Mouse (Mus musculus) megakaryocyte, adult 5-6 weeks (primary cell): ENCODE measurements around the gene Arf3. TPM values are rescaled to one million over a fixed set of nuclear protein-coding genes. Genes with fewer than 3 reads are reported as not detected.
A peak's percentile ranks its signal among the peaks of the same experiment; 100 is the strongest.

Experiments used
- ATAC-seq: 2 replicates; pipeline ENCODE4 v1.8.0; 2016; ENCODE audit warnings: mild to moderate bottlenecking, inconsistent platforms; ENCODE audit not compliant: poor library complexity, severe bottlenecking
- total RNA-seq, 2 experiments: library from RNA; stranded (forward) in 1 of 2; stranded (reverse) in 1 of 2; fragments of 153-499, 151-499 nt in 1 of 2; fragments of 221-1000, 200-1000 nt in 1 of 2; gene quantifications; 2 replicates each; pipeline versions ENCODE4 v1.2.3 to v1.2.4; 2015 to 2017

Arf3 gene
- total RNA-seq, 2 experiments from 2014 or later: 33.8 to 35.9 TPM

DNA sequence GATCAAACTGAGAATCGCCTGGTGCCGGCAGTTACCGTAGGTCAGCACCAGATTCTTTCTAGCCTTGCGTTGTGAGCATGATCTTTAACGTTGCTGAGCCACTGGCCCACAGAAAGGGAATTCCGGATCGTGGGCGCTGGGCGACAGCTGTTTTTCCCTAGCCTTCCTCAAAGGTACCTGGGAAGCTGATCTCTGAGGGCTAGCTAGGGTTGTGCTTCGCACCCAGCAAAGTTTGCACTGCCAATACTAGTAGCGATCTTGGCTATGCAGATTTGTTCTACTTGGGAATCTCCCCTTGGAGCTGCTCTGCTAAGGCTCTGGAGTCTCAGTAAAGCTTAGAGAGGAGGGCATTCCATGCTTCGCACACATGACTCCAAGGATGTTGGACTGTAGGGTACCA is 28.2 kb upstream of the Arf3 start:
- ATAC-seq: no peak

DNA sequence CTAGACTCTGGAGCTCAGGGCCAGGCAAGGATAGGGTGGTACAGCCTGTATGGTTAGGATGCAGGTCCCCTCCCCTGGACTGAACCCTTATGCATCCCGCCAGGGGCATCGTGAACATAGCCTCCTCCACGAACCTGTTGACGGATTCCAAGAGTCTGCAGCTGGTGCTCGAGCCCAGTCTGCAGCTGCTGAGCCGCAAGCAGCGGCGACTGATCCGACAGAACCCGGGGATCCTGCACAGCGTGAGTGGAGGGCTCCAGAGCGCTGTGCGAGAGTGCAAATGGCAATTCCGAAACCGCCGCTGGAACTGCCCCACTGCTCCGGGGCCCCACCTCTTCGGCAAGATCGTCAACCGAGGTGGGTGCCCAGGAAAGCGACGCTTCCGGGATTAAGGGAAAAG is 27.7 kb upstream of the Arf3 start:
- no peak for ATAC-seq

DNA sequence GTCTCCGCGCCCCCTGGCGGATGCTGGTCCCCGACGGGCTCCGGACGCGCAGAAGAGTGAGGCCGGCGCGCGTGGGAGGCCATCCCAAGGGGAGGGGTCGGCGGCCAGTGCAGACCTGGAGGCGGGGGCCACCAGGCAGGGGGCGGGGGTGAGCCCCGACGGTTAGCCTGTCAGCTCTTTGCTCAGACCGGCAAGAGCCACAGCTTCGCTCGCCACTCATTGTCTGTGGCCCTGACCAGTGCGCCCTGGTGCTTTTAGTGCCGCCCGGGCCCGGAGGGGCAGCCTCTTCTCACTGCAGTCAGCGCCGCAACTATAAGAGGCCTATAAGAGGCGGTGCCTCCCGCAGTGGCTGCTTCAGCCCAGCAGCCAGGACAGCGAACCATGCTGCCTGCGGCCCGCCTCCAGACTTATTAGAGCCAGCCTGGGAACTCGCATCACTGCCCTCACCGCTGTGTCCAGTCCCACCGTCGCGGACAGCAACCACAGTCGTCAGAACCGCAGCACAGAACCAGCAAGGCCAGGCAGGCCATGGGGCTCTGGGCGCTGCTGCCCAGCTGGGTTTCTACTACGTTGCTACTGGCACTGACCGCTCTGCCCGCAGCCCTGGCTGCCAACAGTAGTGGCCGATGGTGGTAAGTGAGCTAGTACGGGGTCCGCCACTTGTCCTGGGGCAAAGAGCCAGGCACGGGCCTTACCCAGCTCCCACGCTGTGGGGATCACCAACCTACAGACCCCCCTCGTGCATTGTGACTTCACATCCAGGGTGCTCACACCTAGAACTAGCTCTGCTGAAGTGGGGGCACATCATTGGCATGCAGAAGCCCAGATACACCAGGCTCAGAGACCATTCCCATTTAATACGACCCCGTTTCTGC is 26.9 kb upstream of the Arf3 start, which contains the start of gene Wnt1:
TSS of gene Wnt1 (plus strand) at position 197 of the 875 bp plus-strand sequence.
- ATAC-seq: peak; percentile 55

DNA sequence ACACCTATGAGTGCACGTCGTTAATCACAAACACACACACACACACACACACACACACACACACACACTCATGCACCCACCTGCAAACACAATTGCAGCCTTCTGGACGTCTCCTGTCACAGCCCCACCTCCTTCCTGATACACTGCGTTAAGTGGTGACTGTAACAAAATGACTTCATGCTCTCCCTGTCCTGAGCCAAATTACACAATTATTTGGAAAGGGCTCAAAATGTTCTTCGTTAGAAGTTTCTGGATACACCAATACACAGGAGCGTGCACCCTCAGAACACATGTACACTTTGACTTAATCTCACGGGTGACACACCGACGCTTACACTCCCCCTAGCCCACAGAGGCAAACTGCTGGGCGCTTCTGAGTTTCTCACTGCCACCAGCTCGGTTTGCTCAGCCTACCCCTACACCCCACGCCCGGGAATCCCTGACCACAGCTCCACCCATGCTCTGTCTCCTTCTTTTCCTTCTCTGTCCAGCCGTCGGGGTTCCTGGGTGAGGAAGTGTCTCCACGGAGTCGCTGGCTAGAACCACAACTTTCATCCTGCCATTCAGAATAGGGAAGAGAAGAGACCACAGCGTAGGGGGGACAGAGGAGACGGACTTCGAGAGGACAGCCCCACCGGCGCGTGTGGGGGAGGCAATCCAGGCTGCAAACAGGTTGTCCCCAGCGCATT is 26.1 kb upstream of the Arf3 start:
- peak; percentile 30 for ATAC-seq

GRCm38 (mm10) chr15:98787930-98788329 is 24.9 kb upstream of the Arf3 start:
- ATAC-seq: no peak

DNA sequence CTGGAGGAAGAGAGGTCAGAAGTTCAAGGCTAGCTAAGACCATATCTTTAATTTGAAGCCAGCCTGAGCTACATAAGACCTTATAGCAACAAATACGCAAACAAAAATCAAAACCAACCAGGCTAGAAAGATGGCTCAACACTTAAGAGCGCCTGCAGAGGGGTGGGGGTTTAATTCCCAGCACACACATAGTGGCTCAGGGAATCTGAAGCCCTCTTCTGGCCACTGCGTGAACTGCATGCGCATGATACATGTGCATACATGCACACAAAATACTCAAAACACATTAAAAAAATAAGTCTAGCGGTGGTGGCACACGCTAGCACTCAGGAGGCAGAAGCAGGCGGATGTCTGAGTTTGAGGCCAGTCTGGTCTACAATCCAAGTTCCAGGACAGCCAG is 22.7 kb upstream of the Arf3 start:
- ATAC-seq: no peak

DNA sequence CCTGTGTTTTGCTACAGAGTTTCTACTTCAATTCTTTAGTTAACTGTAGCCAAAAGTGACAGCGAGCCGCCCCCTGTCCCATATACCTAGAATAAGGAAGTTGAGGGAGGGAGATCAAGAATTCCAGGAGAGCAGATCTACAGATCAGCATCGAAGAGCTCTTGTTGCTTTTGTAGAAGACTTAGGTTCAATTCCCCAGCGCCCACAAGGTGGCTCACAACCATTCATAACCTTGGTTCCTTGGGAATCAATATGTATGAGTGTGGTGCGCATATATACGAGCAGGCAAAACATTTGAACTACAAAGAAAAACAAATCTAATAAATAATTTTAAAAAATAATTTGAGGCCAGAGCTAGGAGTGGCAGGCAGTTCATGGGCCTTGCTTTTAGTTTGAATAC is 18.2 kb upstream of the Arf3 start:
- ATAC-seq: no peak

DNA sequence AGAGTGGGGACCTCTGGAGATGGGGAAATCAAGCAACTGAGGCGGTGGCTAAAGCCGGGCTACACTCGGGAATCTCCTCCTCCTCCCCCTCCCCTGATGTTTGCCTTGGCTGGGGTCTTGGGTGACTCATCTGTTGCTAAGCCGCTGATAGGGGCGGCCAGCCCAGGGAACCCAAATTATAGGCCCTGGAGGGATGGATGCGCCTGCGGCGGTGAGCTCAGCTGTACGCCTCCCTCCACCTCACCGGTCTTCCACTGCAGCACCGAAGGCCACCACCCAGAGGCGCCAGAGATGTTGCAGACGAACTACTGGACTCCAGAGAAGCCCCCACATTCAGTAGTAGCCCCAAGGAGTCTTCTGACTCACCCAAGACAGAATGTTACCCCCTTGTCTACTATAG is 17.6 kb upstream of the Arf3 start:
- no peak for ATAC-seq

GRCm38 (mm10) chr15:98780075-98780474 is 17.1 kb upstream of the Arf3 start:
- ATAC-seq: no peak

DNA sequence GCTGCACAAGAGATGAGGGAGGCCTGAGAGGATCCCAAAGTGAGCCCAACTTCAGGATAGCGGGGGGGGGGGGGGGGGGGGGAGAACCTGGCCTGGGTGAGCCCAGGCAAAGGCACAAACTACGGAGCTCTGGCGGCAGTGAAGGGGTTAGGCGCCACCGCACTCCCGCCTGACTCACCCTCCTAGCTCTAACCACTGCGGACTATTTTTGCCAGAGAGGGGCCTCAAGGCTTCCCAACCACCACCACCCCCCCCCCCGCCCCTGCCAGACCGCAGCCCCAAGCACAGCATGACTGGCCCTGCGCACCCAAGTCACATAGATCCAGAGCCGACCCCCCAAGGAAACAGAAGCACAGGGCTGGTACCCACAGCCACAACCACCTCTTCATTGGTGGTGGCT is 15.8 kb upstream of the Arf3 start:
- ATAC-seq: no peak

DNA sequence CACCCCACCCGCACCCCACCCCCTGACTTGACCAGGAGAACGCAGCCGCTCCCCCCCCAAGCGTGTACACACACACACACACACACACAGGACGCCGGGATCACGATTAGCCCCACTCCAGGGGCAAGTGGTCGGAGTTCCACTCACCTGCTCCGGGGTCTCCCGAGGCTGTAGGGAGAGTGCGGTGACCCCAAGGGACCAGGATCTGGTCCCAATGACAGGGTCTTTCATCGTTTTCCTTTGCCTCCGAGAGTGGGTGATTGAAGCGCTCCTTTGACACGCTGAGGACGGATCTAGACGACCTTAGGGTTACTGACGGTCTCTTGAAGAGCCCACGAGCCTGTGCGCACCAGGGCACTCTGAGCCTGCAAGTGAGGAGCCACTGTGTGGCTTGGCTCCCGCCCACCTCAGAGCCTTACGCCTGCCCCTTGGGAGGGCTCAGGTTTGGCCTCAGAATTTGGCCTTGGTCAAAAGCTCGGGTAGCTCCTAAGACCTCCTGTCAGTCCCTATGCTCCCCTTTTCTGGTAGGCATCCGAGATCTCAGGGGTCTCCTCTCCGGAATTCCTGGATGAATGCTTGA is 15.3 kb upstream of the Arf3 start:
- no peak for ATAC-seq

DNA sequence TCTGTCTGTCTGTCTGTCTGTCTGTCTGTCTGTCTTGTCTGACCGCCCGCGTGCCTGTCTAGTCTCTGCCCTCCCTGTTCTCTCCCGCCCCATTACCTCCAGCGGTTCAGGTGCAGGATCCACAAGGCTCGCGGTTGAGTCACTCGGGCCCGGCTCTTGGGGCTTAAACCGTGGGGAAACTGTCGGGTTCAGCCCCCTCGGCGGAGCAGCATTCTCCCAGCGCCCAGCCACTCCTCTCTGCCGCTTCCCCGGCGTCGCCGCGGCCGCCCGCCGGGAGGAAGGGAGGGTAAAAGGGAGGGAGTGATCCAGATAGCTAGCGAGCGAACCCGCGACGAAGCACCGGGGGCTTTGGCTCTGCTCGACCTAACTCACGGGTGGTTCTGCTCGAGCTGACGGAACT is 14.7 kb upstream of the Arf3 start, which contains the start of gene Wnt10b:
TSS of gene Wnt10b (minus strand) at position 389 of the 400 bp plus-strand sequence.
- no peak for ATAC-seq

DNA sequence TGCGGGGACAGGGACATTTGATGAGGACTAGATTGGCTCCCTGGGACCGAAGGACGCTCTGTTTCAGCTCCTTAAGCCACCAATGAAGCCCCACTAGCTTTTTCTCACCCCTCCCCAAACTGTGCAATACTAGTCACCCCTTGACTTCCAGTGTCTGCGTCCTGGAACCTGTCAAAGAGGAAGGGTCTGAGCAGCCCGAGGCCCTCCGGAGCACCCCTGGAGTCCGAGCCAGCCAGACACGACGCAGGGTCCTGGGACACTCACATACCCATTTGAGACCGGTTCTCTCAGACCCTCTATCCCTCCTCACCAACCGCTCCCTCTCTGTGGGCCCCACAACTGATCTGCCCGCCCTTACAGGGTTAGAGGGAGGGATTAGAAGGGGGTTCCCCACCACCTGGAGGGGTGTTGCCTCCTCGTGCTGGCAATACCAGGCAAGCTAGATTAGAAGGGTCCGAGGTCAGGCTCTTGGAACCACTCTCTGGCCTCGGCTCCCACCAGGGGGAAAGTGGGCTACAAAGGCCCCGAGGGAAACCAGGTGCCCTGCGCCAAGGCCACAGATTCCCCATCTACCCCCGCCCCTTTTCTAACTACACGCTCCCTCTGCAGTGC is 14.1 kb upstream of the Arf3 start:
- ATAC-seq: no peak

DNA sequence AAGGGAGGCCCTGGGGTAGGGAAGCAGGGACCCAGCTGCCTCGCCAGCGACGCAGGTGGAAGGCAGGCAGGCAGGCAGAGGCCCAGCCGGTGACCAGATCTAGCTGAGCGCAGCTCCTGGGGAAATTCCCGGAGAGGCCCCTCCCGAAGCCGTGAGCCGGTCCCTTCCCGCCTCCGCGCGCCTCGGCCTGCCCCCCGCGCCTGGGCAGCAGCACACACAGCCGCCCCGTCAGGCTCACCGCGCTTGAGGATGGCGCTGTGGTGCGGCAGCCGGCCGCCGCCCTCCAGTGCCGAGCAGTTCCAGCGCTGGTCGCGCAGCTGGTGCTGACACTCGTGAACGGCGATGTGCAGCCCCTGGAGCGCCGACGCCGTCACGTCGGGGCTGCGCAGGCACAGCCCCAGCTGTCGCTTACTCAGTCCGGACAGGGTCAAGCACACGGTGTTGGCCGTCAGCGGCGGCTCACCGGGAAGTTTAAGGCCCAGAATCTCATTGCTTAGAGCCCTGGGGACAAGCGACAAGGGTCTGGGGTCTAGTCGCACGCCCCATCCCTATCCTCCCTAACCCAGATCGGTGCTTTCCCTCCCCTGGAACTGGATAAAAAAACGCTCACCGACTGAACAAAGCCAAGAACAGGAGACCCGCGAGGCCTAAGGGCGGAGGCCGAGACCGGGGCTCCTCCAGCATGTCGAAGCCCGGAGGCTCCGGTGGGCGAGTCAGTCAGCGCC is 13.4 kb upstream of the Arf3 start:
- no peak for ATAC-seq

DNA sequence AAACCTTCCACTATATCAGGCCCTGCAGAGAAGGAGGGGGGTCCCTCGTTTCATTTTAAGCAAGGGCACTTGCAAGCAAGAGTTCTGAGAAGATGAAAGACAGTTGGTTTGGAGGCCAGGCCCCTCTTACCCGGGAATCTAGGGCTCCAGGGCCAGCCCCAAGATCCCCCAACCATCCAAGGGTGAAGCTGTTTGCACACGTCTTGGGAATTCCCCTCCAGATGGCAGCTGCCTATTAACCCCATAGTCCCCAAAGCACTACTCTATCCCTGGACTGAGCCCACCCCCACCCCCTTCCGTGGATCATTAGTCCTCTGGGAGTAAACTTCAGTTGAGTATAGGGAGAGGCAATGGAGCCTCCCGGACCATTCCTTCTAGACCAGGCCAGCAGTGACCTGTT is 12.5 kb upstream of the Arf3 start:
- no peak for ATAC-seq

GRCm38 (mm10) chr15:98774096-98774495 is 11.1 kb upstream of the Arf3 start:
- no peak for ATAC-seq

GRCm38 (mm10) chr15:98772511-98773211 is 9.6 kb upstream of the Arf3 start:
- peak; percentile 87 for ATAC-seq

DNA sequence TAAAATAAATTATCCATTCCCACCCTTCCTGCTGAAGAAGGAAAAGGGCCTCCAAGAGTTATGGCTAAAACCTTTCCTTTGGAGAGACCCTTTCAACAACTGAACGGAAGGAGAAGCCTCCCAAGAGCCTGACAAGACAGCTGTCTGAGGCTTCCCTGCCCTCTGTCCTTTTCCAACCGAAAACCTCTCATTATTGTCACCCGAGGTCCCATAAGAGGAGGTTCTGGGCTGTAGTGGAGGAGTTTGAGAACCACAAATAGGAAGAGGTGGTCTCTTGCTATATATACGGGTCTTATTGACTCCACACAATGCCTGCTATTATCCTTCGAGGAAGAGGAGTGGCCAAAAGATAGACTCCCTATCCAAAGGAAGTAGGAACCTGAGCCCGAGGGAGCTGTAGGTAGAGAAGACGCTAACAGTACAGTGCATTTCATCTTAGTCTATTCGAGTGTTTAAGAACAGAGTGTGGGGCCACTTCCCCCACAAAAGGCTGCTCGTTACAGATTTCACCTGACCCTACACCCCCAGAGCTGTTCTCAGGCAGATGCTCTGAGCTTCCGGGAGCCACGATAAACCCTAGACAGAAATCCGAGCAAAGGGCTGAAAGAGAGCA is 8.9 kb upstream of the Arf3 start:
- peak; percentile 19 for ATAC-seq

- no peak for ATAC-seq
Measured at GRCm38 (mm10) chr15:98768259-98768658, 5.2 kb upstream of the Arf3 start.

GRCm38 (mm10) chr15:98765929-98766328 is 2.9 kb upstream of the Arf3 start:
- no peak for ATAC-seq
